Mouse (Mus musculus) spleen, postnatal 4 days (tissue): ENCODE results near the gene Tdrd5.
A peak's percentile ranks its signal among the peaks of the same experiment; 100 is the strongest.
"Not testable (repeated sequence)": the region's sequence is repeated elsewhere in the genome, so short reads cannot be mapped to it uniquely, and the experiment has no call there.

Source experiments
- DNase-seq, 2 experiments: peaks; one replicate each; pipeline ENCODE4 v3.0.0; 2022; ENCODE audit warnings: low spot score in 2 of 2

Gene Tdrd5

DNA sequence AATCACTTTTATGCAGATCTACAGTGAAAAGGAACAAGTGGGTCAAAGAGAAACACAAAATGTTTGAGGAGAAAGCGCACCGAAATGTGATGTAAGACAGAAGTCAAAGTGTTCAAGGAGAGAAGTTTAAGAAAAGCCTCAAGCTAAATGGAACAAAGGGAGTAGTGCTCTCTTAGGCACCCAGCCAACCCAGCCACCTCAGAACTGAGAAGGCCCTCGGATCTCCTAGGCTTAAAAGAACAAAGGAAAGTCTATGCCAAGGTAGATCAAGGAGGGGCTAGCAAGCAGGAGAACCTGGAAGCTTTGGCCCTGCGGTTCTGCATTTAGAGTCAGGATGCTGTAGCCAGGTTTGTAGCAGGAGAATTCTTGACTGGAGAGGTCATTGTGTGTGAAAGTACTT, 48.6 kb downstream of the Tdrd5 start:
- DNase-seq, result no peak

- DNase-seq, result not testable (repeated sequence)
Observed at GRCm38 (mm10) chr1:156251096-156251495, 52.4 kb downstream of the Tdrd5 start.

- no peak for DNase-seq
Observed at GRCm38 (mm10) chr1:156247893-156248292, 55.6 kb downstream of the Tdrd5 start.

DNA sequence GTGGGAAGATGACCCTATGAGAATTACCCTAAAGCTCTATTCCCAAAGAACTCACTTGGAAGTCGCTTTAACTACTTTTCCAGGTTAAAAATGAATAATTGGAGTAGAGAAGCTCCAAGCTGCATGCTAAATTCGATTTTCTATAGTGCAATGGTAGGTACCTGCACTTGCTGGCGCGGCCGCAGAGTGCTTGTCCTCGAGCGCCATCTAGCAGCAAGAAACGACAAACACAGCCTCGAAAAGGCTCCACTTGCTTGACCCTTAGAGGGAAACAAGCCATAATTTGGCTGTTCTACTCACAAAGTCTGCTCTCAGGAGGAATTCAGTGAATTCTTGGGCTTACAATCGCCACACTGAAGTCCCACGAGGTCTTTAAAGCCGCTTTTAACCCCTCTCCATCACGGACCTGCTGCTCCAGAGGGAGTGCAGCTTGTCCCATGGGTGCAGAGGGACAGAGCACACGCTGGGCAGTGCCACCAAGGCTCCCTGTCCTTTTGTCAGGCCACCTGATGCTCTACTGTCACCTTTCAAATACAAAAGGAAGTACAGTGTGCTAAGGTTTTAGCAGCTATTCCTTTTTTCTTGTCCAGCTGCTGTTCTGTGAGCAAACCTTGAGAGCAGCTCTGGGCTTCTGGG, 61.6 kb downstream of the Tdrd5 start:
- DNase-seq, result peak; percentile 54 to 73

GRCm38 (mm10) chr1:156241035-156241434, 62.4 kb downstream of the Tdrd5 start:
- peak in 1 of 2 experiments; percentile 32 for DNase-seq

DNA sequence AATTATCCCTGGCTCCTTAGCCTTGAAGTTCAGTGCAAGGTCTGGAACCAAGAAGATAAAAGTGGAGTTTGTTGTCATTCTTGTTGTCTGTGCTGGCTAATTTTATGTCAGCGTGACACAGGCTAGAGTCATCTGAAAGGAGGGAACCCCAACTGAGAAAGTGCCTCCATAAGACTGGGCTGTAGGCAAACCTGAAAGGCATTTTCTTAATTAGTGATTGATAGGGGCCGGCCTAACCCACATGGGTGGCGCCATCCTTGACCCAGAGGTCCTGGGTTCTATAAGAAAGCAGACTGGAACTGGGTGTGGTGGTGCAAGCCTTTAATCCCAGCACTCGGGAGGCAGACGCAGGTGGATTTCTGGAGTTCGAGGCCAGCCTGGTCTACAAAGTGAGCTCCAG, 72.3 kb downstream of the Tdrd5 start:
- no peak for DNase-seq

DNA sequence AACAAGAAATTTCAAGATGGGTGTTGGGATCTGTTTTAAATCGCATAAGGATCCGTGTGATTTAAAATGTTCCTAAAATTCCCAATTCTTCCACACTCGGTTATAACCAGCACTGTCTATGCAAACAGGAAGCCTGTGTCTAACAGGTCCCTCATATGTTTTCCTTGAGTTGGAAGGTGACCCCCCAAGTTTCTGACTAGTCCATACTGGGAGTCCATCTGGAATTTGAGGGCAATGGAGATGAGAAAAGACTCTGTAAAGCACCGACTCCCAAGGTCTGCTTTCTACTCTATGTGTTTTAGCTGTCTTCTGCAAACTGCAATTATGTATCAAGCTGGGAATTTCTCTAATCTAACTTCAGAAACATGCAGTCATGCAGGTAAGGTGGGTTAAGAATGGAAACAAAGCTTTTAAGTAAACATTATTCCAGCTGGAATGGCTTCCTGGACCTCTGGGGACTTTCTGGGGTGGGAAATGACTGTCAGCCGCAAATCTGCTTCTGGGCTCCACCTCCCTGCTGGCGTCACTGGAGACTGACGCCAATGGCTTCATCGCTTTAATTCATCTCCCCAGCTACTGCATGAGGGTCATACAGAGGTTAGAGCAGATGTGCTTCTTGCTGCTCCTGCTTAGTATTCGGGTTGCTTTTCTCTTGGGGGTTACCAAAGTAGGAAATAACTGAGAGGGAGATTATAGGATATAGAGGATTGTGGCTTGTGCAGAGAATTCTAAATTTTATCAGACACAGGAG, 73.0 kb downstream of the Tdrd5 start:
- no peak for DNase-seq

DNA sequence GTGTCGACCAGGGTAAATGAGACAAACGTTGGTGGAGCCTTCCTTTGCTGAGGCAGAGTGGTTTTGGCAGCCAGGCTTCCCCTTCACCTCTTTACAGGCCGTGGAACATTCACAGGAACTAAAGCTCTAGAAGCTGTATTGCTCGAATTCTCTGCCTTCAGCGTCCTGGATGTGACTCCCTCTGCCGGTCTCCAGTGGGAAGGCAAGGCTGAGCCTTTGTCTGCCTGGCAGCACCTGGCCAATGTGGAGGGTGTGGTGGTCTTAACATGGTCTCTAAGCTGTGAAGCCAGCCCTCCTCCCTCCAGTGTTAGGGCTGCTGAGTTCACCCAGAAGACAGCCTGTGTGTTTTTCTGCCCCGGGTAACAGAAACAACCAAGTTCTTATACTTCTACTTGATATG, 74.0 kb downstream of the Tdrd5 start:
- DNase-seq, result peak; percentile 56 to 75

- DNase-seq, result no peak
Observed at GRCm38 (mm10) chr1:156228728-156229127, 74.7 kb downstream of the Tdrd5 start.

GRCm38 (mm10) chr1:156226903-156227302, 76.6 kb downstream of the Tdrd5 start:
- DNase-seq, result no peak

- DNase-seq, result peak in 1 of 2 experiments; percentile 49
Observed at GRCm38 (mm10) chr1:156222205-156223000, 81.1 kb downstream of the Tdrd5 start.

DNA sequence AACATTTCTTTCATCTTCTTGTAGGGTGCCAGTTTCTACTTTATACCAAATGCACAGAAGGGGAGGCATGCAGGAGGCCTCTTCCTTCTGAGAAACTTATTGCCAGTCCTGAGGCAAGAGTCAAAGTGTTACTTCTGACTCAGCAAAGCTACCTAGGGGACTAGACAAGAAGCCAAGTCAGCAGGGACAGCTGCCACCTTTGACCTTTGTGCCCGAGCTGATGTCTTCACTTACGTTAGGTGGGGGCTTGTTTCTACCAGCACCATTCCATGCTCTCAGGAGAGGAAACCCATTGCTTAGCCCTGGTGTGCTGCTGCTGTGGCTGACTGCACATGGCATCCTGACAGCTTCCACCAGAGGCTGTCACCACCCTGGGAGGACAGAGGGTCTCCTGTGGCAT, 82.1 kb downstream of the Tdrd5 start:
- DNase-seq, result no peak

- no peak for DNase-seq
Observed at GRCm38 (mm10) chr1:156218573-156218972, 84.9 kb downstream of the Tdrd5 start.

DNA sequence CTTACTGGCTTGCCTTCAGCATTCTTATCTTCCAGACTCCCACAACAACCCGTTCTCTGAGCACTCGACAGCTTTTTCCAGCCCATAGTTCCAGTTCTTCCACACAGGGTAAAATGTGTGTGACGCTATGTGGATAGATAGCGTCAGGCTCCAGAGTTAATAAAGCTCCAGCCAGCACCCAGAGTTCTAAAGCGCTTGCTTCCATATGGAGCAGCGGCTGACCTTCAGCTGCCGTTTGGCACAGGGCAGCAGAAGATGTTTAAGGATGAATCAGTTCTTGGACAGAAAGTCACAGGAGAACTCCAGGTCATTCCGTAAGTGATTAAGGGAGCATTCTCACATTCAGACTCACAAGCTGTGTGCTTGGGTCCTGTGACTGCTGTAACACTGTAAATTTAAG, 85.5 kb downstream of the Tdrd5 start:
- no peak for DNase-seq

DNA sequence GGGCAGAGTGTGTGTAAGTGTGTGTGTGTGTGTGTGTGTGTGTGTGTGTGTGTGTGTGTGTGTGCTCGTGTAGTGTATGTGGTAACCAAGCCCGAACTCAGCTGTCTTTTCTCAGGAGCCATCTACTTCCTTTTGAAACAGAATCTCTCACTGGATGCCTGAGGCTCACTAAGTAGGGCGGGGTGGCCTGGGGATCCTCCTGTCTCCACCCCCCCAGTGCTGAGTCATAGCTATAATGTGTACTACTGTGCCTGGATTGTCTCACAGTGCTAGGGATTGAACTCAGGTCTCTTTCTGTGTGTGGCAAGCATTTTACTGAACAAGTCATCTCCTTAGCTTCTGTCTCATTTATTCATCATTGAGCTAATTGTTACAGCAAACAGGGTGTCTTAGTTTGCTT, 86.1 kb downstream of the Tdrd5 start:
- peak; percentile 67 to 71 for DNase-seq

DNA sequence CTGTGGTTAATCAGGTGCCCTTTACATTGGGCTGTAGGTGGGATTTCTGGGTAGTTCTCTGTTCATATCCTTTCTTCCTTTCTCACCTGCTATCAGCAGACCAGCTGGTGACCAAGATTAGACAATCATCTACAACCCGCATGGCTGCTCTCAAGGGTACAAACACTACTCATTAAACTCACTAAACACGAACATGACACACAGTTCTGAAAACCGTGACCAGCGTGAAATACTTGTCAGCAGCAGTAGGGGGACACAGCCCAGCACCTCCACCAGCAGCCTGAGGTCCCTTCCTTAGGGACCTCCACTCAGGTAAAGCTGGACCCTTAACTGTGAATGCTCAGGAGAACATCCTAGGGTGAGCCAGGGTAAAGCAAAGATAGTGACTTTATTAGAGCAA, 87.2 kb downstream of the Tdrd5 start:
- no peak for DNase-seq

GRCm38 (mm10) chr1:156214651-156215050, 88.8 kb downstream of the Tdrd5 start:
- no peak for DNase-seq

DNA sequence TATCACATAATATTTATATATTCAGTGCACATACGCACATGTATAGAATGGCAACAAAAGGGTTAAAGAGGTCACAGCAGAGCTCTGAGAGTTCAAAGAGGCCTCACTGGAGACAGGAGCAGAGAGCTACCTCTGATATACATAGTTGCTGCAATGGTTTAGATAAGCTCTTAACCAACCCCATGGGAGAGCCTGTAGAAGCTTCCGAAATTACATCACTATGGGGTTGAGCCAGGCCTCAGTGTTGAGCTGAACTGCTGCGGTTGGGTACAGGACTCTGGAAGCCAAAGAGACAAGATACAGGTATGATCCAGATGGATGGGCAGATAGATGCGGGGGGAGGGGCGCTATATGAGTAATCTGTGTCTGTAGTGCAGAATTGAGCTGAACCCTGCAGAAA, 90.5 kb downstream of the Tdrd5 start:
- DNase-seq, result no peak

DNA sequence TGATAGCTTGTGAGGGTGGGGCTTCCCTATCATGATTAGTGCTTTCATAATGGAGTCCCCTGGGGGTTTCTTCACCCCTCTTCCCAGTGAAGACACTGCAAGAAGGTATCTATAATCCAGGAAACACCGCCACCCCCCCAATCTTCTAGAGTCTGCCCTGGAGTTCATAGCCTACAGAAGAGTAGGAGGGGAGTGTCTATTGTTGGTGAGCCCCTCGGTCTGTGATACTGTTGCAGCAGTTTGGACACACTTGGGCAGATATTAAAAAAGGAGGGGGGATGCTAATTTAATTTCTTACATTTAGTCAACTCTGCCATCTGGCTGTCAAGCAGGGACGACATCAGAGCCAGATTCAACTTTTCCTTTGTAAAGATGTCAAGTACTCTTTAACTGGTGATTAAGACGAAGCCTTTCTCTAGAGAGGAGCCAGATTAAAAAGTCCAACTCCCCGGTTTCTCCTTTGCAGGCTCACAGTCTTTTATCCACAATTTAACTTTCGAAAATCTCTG, 91.6 kb downstream of the Tdrd5 start:
- no peak for DNase-seq
